Mouse (Mus musculus): Measurements from ENCODE around the gene Paqr6. TPM values are rescaled to one million over a fixed set of nuclear protein-coding genes. Genes with fewer than 3 reads are reported as not detected.
A peak's percentile ranks its signal among the peaks of the same experiment; 100 is the strongest.

The Paqr6 gene
- polyA plus RNA-seq, 1 experiment: 2.1 TPM

GRCm38 (mm10) chr3:88412636-88413035 lies 48.3 kb downstream of the Paqr6 start:
- Histone ChIP-seq H3K4me1 (ENCODE audit: control insufficient read depth, insufficient read depth, insufficient read length, low read length) (peaks cover 6% of the 10 kb centered on the region; the same call in 1 of the 2 replicates), H3K4me3 (ENCODE audit: insufficient read depth, low read depth, low read length) (no peak overlapping the region), H3K27ac (replicated peaks; ENCODE audit: low read depth, low read length) (no peak overlapping the region)

DNA sequence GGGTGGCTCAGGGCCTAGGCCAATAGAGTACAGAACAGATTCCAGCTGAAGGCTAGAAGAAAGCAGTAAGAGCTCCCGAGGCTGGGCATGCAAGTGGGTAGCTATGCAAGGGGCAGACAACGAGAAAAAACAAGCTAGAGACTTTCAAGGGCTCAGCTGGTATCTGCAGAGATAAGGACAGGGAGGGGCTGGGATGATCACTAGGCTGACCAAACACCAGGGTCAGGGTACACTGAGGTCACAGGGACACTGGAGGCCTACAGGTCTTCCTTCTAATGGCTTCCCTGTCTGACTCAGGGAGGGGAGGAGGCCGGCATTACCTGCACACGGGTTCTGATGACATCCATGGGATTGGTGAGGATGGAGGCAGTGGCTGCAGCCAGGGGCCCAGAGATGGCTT lies 51.3 kb downstream of the Paqr6 start:
- Histone ChIP-seq H3K27ac (replicated peaks; ENCODE audit: low read depth, low read length) (peak overlapping the region; percentile 38; the same call in 1 of the 2 replicates), H3K4me3 (ENCODE audit: insufficient read depth, low read depth, low read length) (no peak overlapping the region)

DNA sequence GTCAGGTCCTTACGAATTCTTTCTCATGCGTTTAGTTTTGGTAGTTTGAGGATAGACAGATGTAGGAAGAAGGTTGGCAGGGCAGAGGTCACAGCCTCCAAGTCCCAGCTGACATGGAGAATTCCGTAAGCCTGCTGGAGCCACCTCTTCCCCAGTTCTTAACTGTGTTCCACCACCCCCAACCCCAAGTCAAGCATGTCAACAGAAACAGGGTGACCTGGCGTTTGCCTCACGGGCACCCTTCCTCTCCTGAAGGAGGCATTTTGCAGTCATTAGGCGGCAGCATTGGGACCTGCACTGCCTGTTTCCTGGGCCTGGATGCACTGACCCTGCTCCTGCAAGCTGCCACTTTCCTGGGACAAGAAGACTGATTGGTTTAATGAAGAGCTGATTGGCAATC lies 53.6 kb downstream of the Paqr6 start:
- peak overlapping the region; percentile 91 for H3K27ac ChIP-seq (replicated peaks; ENCODE audit: low read depth, low read length)
- peaks cover 15% of the 10 kb centered on the region for H3K4me1 ChIP-seq (ENCODE audit: control insufficient read depth, insufficient read depth, insufficient read length, low read length)
- no peak overlapping the region for H3K4me3 ChIP-seq (ENCODE audit: insufficient read depth, low read depth, low read length)

More for the DNA sequence above, 51.3 kb downstream of the Paqr6 start:
- H3K4me1 ChIP-seq (ENCODE audit: control insufficient read depth, insufficient read depth, insufficient read length, low read length): peaks cover 16% of the 10 kb centered on the region

Other genes starting within 250 kb of the Paqr6 start
- 34.8 and 50.0 TPM in 2 replicates for gene Mef2d, start 222.2 kb upstream of the Paqr6 start, polyA plus RNA-seq (2012; ENCODE audit: insufficient read depth, insufficient read length, missing spikeins)
- gene Rhbg, start 109.9 kb upstream of the Paqr6 start, polyA plus RNA-seq (2012; ENCODE audit: insufficient read depth, insufficient read length, missing spikeins): not detected in 2 replicates
- not detected in 2 replicates for gene Gm38392, start 77.4 kb upstream of the Paqr6 start, polyA plus RNA-seq (2012; ENCODE audit: insufficient read depth, insufficient read length, missing spikeins)
- 12.9 and 20.4 TPM in 2 replicates for gene Tsacc, start 67.6 kb upstream of the Paqr6 start, polyA plus RNA-seq (2012; ENCODE audit: insufficient read depth, insufficient read length, missing spikeins)
- 120 and 173 TPM in 2 replicates for gene Cct3, start 67.5 kb upstream of the Paqr6 start, polyA plus RNA-seq (2012; ENCODE audit: insufficient read depth, insufficient read length, missing spikeins)
- 96.8 and 101 TPM in 2 replicates for gene Glmp, start 39.6 kb upstream of the Paqr6 start, polyA plus RNA-seq (2012; ENCODE audit: insufficient read depth, insufficient read length, missing spikeins)
- gene Tmem79, start 28.4 kb upstream of the Paqr6 start, polyA plus RNA-seq (2012; ENCODE audit: insufficient read depth, insufficient read length, missing spikeins): 89.9 and 111 TPM in 2 replicates
- gene Smg5, start 28.3 kb upstream of the Paqr6 start, polyA plus RNA-seq (2012; ENCODE audit: insufficient read depth, insufficient read length, missing spikeins): 14.2 and 24.1 TPM in 2 replicates
- not detected in 2 replicates for gene Bglap3, start 8.2 kb downstream of the Paqr6 start, polyA plus RNA-seq (2012; ENCODE audit: insufficient read depth, insufficient read length, missing spikeins)
- not detected in 2 replicates for gene Bglap2, start 14.1 kb downstream of the Paqr6 start, polyA plus RNA-seq (2012; ENCODE audit: insufficient read depth, insufficient read length, missing spikeins)
- not detected in 2 replicates for gene Bglap, start 19.9 kb downstream of the Paqr6 start, polyA plus RNA-seq (2012; ENCODE audit: insufficient read depth, insufficient read length, missing spikeins)
- gene Pmf1, start 45.7 kb downstream of the Paqr6 start, polyA plus RNA-seq (2012; ENCODE audit: insufficient read depth, insufficient read length, missing spikeins): 25.1 and 30.8 TPM in 2 replicates
- 71.0 and 78.1 TPM in 2 replicates for gene Slc25a44, start 60.6 kb downstream of the Paqr6 start, polyA plus RNA-seq (2012; ENCODE audit: insufficient read depth, insufficient read length, missing spikeins)
- 25.7 and 30.2 TPM in 2 replicates for gene Sema4a, start 96.6 kb downstream of the Paqr6 start, polyA plus RNA-seq (2012; ENCODE audit: insufficient read depth, insufficient read length, missing spikeins)
- gene Lmna, start 145.4 kb downstream of the Paqr6 start, polyA plus RNA-seq (2012; ENCODE audit: insufficient read depth, insufficient read length, missing spikeins): 33.8 and 35.7 TPM in 2 replicates
- gene Mex3a, start 167.8 kb downstream of the Paqr6 start, polyA plus RNA-seq (2012; ENCODE audit: insufficient read depth, insufficient read length, missing spikeins): 0.16 and 0.21 TPM in 2 replicates
- gene Rab25, start 183.7 kb downstream of the Paqr6 start, polyA plus RNA-seq (2012; ENCODE audit: insufficient read depth, insufficient read length, missing spikeins): not detected in 2 replicates
- gene Lamtor2, start 188.5 kb downstream of the Paqr6 start, polyA plus RNA-seq (2012; ENCODE audit: insufficient read depth, insufficient read length, missing spikeins): 209 and 224 TPM in 2 replicates
- gene Ubqln4, start 189.2 kb downstream of the Paqr6 start, polyA plus RNA-seq (2012; ENCODE audit: insufficient read depth, insufficient read length, missing spikeins): 36.6 and 42.2 TPM in 2 replicates
- 84.2 and 89.0 TPM in 2 replicates for gene Ssr2, start 211.3 kb downstream of the Paqr6 start, polyA plus RNA-seq (2012; ENCODE audit: insufficient read depth, insufficient read length, missing spikeins)
- 13.7 and 23.6 TPM in 2 replicates for gene Arhgef2, start 241.4 kb downstream of the Paqr6 start, polyA plus RNA-seq (2012; ENCODE audit: insufficient read depth, insufficient read length, missing spikeins)

Measured in brown adipose tissue, adult 24 weeks (tissue).